Mouse (Mus musculus) left cerebral cortex, adult 18-20 months (tissue): ENCODE measurements at regions not wholly inside any gene's neighbourhood (a gene's known extent, or its start where the extent isn't known, plus 50 kb on each side); places are given as distances from the start of the nearest gene placed in this dataset.

Experiments
- DNase-seq, 2 experiments: peaks; one replicate each; pipeline ENCODE4 v3.0.0; 2021 to 2022; ENCODE audit warnings: low spot score in 2 of 2, mixed read lengths in 1 of 2

DNA sequence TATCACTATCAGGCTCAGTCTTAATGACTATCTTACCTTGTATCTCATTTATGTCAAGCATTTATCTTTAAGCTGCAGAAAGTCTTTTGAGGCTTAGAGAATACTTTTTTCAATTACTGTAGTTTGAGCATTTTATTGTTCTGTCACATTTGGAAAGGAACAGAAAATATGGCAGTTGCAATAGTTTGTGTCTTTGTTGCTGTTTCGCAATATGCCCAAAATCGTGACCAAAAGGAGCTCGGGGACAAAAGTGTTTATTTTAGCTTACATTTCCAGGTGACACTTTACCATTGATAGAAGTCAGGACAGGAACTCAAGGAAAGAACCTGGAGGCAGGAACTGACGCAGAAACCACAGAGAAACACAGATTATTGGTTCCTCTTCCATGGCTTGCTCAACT lies 152.9 kb upstream of the Thbs1 start:
- no peak for DNase-seq

GRCm38 (mm10) chr2:117959440-117959839 lies 152.2 kb upstream of the Thbs1 start:
- DNase-seq: no peak

- DNase-seq: no peak
Observed at GRCm38 (mm10) chr2:117962531-117962930, 149.1 kb upstream of the Thbs1 start.

DNA sequence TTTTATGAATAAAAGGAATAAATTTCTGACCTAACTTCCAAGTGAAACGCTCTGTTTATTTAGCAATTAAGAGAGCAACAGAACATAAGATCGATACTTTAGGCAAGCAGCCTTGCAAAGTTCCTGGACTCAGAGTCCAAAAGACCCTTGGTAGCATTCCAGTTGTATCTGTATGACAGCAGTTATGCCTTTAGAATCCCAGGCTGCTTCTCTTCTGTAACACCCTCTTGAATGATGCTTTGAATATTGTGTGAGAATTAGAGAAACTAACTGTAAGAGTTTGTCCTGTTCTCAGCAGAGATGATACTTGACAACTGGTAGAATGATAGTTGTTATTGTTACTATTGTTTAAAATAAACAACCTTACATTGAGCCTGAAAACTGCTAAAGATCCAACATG lies 148.2 kb upstream of the Thbs1 start:
- no peak for DNase-seq

- DNase-seq: no peak
Observed at GRCm38 (mm10) chr2:117965758-117966157, 145.9 kb upstream of the Thbs1 start.

- no peak for DNase-seq
Observed at GRCm38 (mm10) chr2:117968731-117969130, 142.9 kb upstream of the Thbs1 start.

- DNase-seq: no peak
Observed at GRCm38 (mm10) chr2:117970631-117971030, 141.0 kb upstream of the Thbs1 start.

- DNase-seq: no peak
Observed at GRCm38 (mm10) chr2:117977033-117977432, 134.6 kb upstream of the Thbs1 start.

- DNase-seq: no peak
Observed at GRCm38 (mm10) chr2:117980856-117981255, 130.8 kb upstream of the Thbs1 start.

- no peak for DNase-seq
Observed at GRCm38 (mm10) chr2:117984569-117984968, 127.1 kb upstream of the Thbs1 start.

- no peak for DNase-seq
Observed at GRCm38 (mm10) chr2:117987426-117988215, 124.1 kb upstream of the Thbs1 start.

- no peak for DNase-seq
Observed at GRCm38 (mm10) chr2:117988396-117989173, 123.1 kb upstream of the Thbs1 start.

- no peak for DNase-seq
Observed at GRCm38 (mm10) chr2:117989215-117989614, 122.5 kb upstream of the Thbs1 start.

- no peak for DNase-seq
Observed at GRCm38 (mm10) chr2:117996130-117997083, 115.3 kb upstream of the Thbs1 start.

GRCm38 (mm10) chr2:117999641-118000040 lies 112.0 kb upstream of the Thbs1 start:
- no peak for DNase-seq

GRCm38 (mm10) chr2:118004191-118004590 lies 107.5 kb upstream of the Thbs1 start:
- no peak for DNase-seq

GRCm38 (mm10) chr2:118007539-118008427 lies 103.9 kb upstream of the Thbs1 start:
- DNase-seq: no peak

- DNase-seq: no peak
Observed at GRCm38 (mm10) chr2:118011679-118012078, 100.0 kb upstream of the Thbs1 start.

DNA sequence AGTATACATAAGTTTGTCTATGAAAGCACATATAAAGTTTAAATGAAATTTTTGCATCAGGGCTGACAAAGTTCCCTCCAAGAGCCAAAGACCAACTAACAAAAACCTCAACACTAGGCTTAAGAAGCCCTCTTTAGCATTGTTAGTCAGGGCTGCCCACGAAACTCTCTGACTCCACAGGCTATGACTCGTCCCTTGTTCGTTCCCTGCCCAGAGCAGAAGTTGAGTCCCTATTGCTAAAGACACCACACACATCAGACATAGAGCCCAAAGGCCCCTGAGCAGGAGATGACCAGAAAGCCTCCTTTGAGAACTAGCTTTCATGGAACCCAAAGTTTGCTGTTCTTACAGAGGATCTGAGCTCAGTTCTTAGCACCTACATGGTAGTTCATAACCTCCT lies 99.5 kb upstream of the Thbs1 start:
- DNase-seq: no peak

DNA sequence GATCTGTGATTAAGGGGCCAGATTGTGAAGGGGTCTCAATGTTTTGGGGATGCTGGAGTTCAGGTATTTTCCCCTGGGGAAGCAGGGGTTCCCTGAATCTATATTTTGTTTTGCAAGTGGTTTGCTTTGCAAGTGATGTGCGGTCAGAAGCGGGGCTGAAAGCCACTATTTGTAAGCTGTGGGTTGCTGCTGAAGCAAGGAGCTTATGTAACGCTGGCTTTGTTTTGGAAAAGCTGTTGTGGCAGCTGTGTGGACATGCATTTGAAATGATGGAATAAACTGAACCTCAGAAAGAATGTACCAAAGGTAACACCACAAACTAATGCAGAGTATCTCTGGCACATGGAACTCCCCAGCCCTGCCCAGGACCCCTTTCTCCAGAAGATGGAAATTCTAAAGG lies 98.5 kb upstream of the Thbs1 start:
- DNase-seq: no peak
